Mouse (Mus musculus) heart, embryonic 14.5 days (tissue): ENCODE data around the gene 1700092M07Rik. TPM values are rescaled to one million over a fixed set of nuclear protein-coding genes. Genes with fewer than 3 reads are reported as not detected.
"Not testable (repeated sequence)": the region's sequence is repeated elsewhere in the genome, so short reads cannot be mapped to it uniquely, and the experiment has no call there.

Source experiments
- ATAC-seq: fragments of 200-750 bp; cut with Nextera tagmentation; 2 replicates; pipeline ENCODE4 v1.8.0; 2017; ENCODE audit warnings: low read depth, moderate TSS enrichment; ENCODE audit not compliant: insufficient number of reproducible peaks, insufficient read depth, low FRiP score
- H3K27ac ChIP-seq, 2 experiments: fragments of 200-500 bp in 1 of 2; fragments of 300-500 bp in 1 of 2; sonication (generic) in 1 of 2; replicated peaks in 1 of 2; 2 replicates each; pipeline ENCODE4 v1.5.1; 2012 to 2014; ENCODE audit warnings: low read depth in 2 of 2, low read length in 2 of 2, control low read depth in 1 of 2, mild to moderate bottlenecking in 1 of 2, mixed read lengths in 1 of 2; ENCODE audit not compliant: control insufficient read depth in 1 of 2, insufficient read depth in 1 of 2
- H3K27me3 ChIP-seq: fragments of 300-500 bp; sonication (generic); 2 replicates; pipeline ENCODE4 v1.6.1; 2014; ENCODE audit warnings: mild to moderate bottlenecking, low read length, control low read depth; ENCODE audit not compliant: control insufficient read depth, insufficient read depth
- H3K36me3 ChIP-seq: fragments of 300-500 bp; sonication (generic); 2 replicates; pipeline ENCODE4 v1.6.1; 2014; ENCODE audit warnings: mild to moderate bottlenecking, control low read depth, low read length, mixed read lengths; ENCODE audit not compliant: control insufficient read depth, insufficient read depth
- H3K4me1 ChIP-seq, 2 experiments: fragments of 200-500 bp in 1 of 2; fragments of 300-500 bp in 1 of 2; sonication (generic) in 1 of 2; 2 replicates each; pipeline ENCODE4 v1.6.1; 2012 to 2014; ENCODE audit warnings: low read length in 2 of 2, control low read depth in 1 of 2, mixed read lengths in 1 of 2; ENCODE audit not compliant: control insufficient read depth in 2 of 2, insufficient read depth in 2 of 2
- H3K4me2 ChIP-seq: fragments of 300-500 bp; sonication (generic); 2 replicates; pipeline ENCODE4 v1.6.1; 2014; ENCODE audit warnings: mild to moderate bottlenecking, low read length
- H3K4me3 ChIP-seq, 2 experiments: fragments of 200-500 bp in 1 of 2; fragments of 300-500 bp in 1 of 2; sonication (generic) in 1 of 2; 2 replicates each; pipeline ENCODE4 v1.5.1; 2012 to 2014; ENCODE audit warnings: low read length in 2 of 2, mild to moderate bottlenecking in 2 of 2, control low read depth in 1 of 2, low read depth in 1 of 2, moderate library complexity in 1 of 2; ENCODE audit not compliant: control insufficient read depth in 1 of 2, insufficient read depth in 1 of 2
- H3K9ac ChIP-seq: fragments of 300-500 bp; sonication (generic); 2 replicates; pipeline ENCODE4 v1.6.1; 2014; ENCODE audit warnings: mild to moderate bottlenecking, low read length
- H3K9me3 ChIP-seq: fragments of 300-500 bp; sonication (generic); 2 replicates; pipeline ENCODE4 v1.6.1; 2016; ENCODE audit warnings: low read length, control low read depth; ENCODE audit not compliant: control insufficient read depth
- WGBS: fragments of 180-500 bp; shearing (Covaris S2); extraction: QIAGEN DNeasy Blood & Tissue Kit; methylation state at CpG from one replicate; pipeline ENCODE4 v1.1.7; 2014; 5-methylcytosine and 5-hydroxymethylcytosine counted together
- polyA plus RNA-seq: library from polyadenylated mRNA; unstranded; fragments of >200 nt; fragmentation: Nextera tagmentation; extraction: Ambion mirVana; gene quantifications from 2 replicates; pipeline ENCODE4 v1.2.1, GENCODE M21; 2014

The 1700092M07Rik gene
- polyA plus RNA-seq, 1 experiment from 2014 or later = not detected

- ATAC-seq = no peak
- WGBS = 67% methylated on average over 3 of the region's 3 CpGs
These were observed 22.2 kb upstream of the 1700092M07Rik start for GRCm38 (mm10) chr19:8718357-8718756.

DNA sequence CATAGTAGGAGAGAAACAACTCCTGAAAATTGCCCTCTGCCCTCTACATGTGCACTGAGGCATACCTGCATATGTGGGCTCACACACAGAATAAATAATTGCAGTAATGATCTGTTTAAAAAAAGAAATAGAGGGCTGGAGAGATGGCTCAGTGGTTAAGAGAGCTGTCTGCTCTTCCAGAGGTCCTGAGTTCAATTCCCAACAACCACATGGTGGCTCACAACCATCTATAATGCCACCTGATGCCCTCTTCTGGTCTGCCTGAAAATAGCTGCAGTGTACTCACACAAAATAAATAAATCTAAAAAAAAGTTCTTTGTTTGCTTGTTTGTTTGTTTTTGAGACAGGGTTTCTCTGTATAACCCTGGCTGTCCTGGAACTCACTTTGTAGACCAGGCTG, 21.5 kb upstream of the 1700092M07Rik start:
- H3K36me3 ChIP-seq, H3K4me3 ChIP-seq, H3K27me3 ChIP-seq, H3K9me3 ChIP-seq, ATAC-seq, H3K27ac ChIP-seq, H3K4me2 ChIP-seq, H3K9ac ChIP-seq: not testable (repeated sequence)
- H3K4me1 ChIP-seq = peaks cover 3 to 15% of the 10 kb centered on the region in 2 experiments

More at GRCm38 (mm10) chr19:8718357-8718756, 22.2 kb upstream of the 1700092M07Rik start:
- no peak overlapping the region for H3K4me3 ChIP-seq
- H3K4me2 ChIP-seq = no peak overlapping the region
- H3K27ac ChIP-seq = no peak overlapping the region
- H3K36me3 ChIP-seq = no peaks in the 10 kb centered on the region
- H3K9ac ChIP-seq = no peak overlapping the region
- H3K4me1 ChIP-seq = peaks cover 4 to 16% of the 10 kb centered on the region in 2 experiments
- H3K9me3 ChIP-seq = no peaks in the 10 kb centered on the region
- no peaks in the 10 kb centered on the region for H3K27me3 ChIP-seq

DNA sequence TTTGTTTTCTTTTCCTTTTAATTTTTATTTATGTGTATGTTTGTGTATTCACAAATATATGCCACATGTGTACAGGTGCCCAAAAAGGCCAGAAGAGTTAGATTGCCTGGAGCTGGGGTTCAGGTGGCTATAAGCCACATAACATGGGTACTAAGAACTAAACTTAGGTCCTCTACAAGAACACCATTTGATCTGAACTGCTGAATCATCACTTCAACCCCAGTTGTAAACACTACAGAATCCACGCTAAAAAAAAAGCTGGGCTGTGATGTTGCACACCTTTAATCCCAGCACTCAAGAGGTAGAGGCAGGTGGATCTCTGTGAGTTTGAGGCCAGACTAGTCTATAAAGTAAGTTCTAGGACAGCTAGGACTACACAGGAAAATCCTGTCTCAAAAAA, 19.1 kb upstream of the 1700092M07Rik start:
- no peak for ATAC-seq
- Histone ChIP-seq H3K9ac (peak overlapping the region; percentile 38; the same call in 1 of the 2 replicates), H3K4me1 (peaks cover 2 to 29% of the 10 kb centered on the region in 2 experiments; a peak in 3 of 4 replicates), H3K36me3 (peaks cover 23% of the 10 kb centered on the region), H3K27ac (no peak overlapping the region), H3K27me3 (no peaks in the 10 kb centered on the region), H3K4me2 (no peak overlapping the region), H3K4me3 (no peak overlapping the region), H3K9me3 (no peaks in the 10 kb centered on the region)
- 69% methylated on average over 1 of the region's 1 CpGs for WGBS

GRCm38 (mm10) chr19:8722021-8722420, 18.5 kb upstream of the 1700092M07Rik start:
- peak overlapping the region in 1 of 2 experiments; percentile 95; a peak in 2 of 4 replicates for H3K27ac ChIP-seq
- peak overlapping the region; percentile 87 for H3K9ac ChIP-seq
- 66% methylated on average over 4 of the region's 4 CpGs for WGBS
- H3K27me3 ChIP-seq = no peaks in the 10 kb centered on the region
- H3K9me3 ChIP-seq = no peaks in the 10 kb centered on the region
- H3K4me2 ChIP-seq = peak overlapping the region; percentile 88
- no peak for ATAC-seq
- peaks cover 29% of the 10 kb centered on the region for H3K36me3 ChIP-seq
- H3K4me3 ChIP-seq = peak overlapping the region in 1 of 2 experiments; percentile 73; a peak in 2 of 4 replicates
- peaks cover 2 to 29% of the 10 kb centered on the region in 2 experiments; a peak in 3 of 4 replicates for H3K4me1 ChIP-seq

DNA sequence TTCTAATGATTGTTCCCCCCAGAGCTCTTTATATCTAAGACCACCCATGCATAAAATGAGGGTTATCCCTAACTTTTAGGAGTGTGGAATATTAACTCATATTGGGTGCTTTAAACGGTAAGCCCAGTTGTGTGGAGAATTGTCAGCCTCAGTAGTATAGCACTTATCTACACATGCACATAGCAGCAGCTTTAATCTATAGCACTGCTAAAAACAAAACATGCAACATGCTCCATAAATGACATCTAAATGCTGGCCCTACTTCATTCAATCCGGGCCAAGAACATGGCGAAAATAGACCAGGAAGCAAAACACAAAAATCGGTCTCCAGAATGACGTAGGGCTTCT, 18.0 kb upstream of the 1700092M07Rik start:
- no peak for ATAC-seq
- peak overlapping the region; percentile 87 for H3K9ac ChIP-seq
- WGBS = 0% methylated on average over 5 of the region's 5 CpGs
- peaks cover 30% of the 10 kb centered on the region for H3K36me3 ChIP-seq
- H3K4me3 ChIP-seq = peak overlapping the region; percentile 73 to 89
- H3K4me2 ChIP-seq = peak overlapping the region; percentile 88
- H3K27me3 ChIP-seq = no peaks in the 10 kb centered on the region
- H3K27ac ChIP-seq = peak overlapping the region; percentile 95 to 99
- no peaks in the 10 kb centered on the region for H3K9me3 ChIP-seq
- peaks cover 2 to 29% of the 10 kb centered on the region in 2 experiments; a peak in 3 of 4 replicates for H3K4me1 ChIP-seq

GRCm38 (mm10) chr19:8722907-8723573, 17.5 kb upstream of the 1700092M07Rik start, which contains the start of gene Slc3a2:
Gene Slc3a2, minus strand, starts transcription at chr19:8723369.
- Histone ChIP-seq H3K27ac (peak within 1 kb of the TSS; percentile 95 to 99), H3K9me3 (no peaks in the 10 kb centered on the region), H3K36me3 (peaks cover 30% of the 10 kb centered on the region), H3K9ac (peak within 1 kb of the TSS; percentile 95), H3K4me2 (peak within 1 kb of the TSS; percentile 88), H3K4me3 (peak within 1 kb of the TSS; percentile 73 to 91), H3K27me3 (no peaks in the 10 kb centered on the region), H3K4me1 (peaks cover 2 to 29% of the 10 kb centered on the region in 2 experiments; a peak in 3 of 4 replicates)
- peak; percentile 96 for ATAC-seq
- under 1% methylated on average over 50 of the region's 50 CpGs for WGBS

GRCm38 (mm10) chr19:8723574-8724346, 16.8 kb upstream of the 1700092M07Rik start:
- Histone ChIP-seq H3K9ac (peak overlapping the region; percentile 95), H3K4me3 (peak overlapping the region; percentile 73 to 91), H3K27me3 (no peaks in the 10 kb centered on the region), H3K9me3 (no peaks in the 10 kb centered on the region), H3K4me2 (peak overlapping the region; percentile 79), H3K4me1 (peaks cover 2 to 29% of the 10 kb centered on the region in 2 experiments; a peak in 3 of 4 replicates), H3K27ac (peak overlapping the region; percentile 86 to 88), H3K36me3 (peaks cover 30% of the 10 kb centered on the region)
- 1% methylated on average over 20 of the region's 20 CpGs for WGBS
- no peak for ATAC-seq
